Mouse (Mus musculus) lung, postnatal 10 days (tissue): ENCODE results near the gene Kctd11.
A peak's percentile ranks its signal among the peaks of the same experiment; 100 is the strongest.

Source experiments
- DNase-seq: peaks from one replicate; pipeline ENCODE4 v3.0.0; 2021

Kctd11 gene

GRCm38 (mm10) chr11:69846738-69847688 is 34.2 kb downstream of the Kctd11 start:
- DNase-seq: peak; percentile 54

GRCm38 (mm10) chr11:69846198-69846680 is 35.0 kb downstream of the Kctd11 start, which contains the start of gene Plscr3:
TSS of gene Plscr3 (plus strand) at chr11:69846376.
- DNase-seq: peak; percentile 95

GRCm38 (mm10) chr11:69838714-69839104 is 42.5 kb downstream of the Kctd11 start:
- DNase-seq: no peak

GRCm38 (mm10) chr11:69837952-69838713 is 43.1 kb downstream of the Kctd11 start, which contains the start of gene Tmem256:
TSS of gene Tmem256 (plus strand) at chr11:69838514.
- peak; percentile 98 for DNase-seq

GRCm38 (mm10) chr11:69837604-69837951 is 43.6 kb downstream of the Kctd11 start, which contains the start of gene Nlgn2:
TSS of gene Nlgn2 (minus strand) at chr11:69837784.
- no peak for DNase-seq

- DNase-seq: peak; percentile 50
These were observed 44.3 kb downstream of the Kctd11 start for GRCm38 (mm10) chr11:69836703-69837576.

- no peak for DNase-seq
These were observed 45.3 kb downstream of the Kctd11 start for GRCm38 (mm10) chr11:69835966-69836335.

GRCm38 (mm10) chr11:69835326-69835965 is 45.8 kb downstream of the Kctd11 start:
- no peak for DNase-seq

GRCm38 (mm10) chr11:69834001-69834549 is 47.1 kb downstream of the Kctd11 start:
- DNase-seq: no peak

GRCm38 (mm10) chr11:69833554-69833953 is 47.7 kb downstream of the Kctd11 start:
- no peak for DNase-seq

GRCm38 (mm10) chr11:69828832-69829231 is 52.4 kb downstream of the Kctd11 start:
- no peak for DNase-seq
